Mouse (Mus musculus) adrenal gland, adult 2 months (tissue): ENCODE data around the gene Man1a2. TPM values are rescaled to one million over a fixed set of nuclear protein-coding genes. Genes with fewer than 3 reads are reported as not detected.

Source experiments
- polyA plus RNA-seq: library from polyadenylated mRNA; depleted of rRNA; stranded (reverse); fragments of >200 nt; gene quantifications from 2 replicates; pipeline ENCODE4 v1.2.3, GENCODE M21; 2012; rRNA removed
- total RNA-seq, 2 experiments: library from RNA; stranded (reverse); gene quantifications; 2 replicates each; pipeline ENCODE4 v1.2.3; 2021

Gene Man1a2
- total and polyA plus RNA-seq, 3 experiments = 39.0 to 115 (median 82.9) TPM

Other genes with a start within 250 kb of the Man1a2 start
- gene Tent5c, start 196.2 kb downstream of the Man1a2 start, total RNA-seq = 1 to 10 TPM; 6.0 to 6.8 TPM
- 0.55 and 0.73 TPM in 2 replicates for gene Tent5c, start 196.2 kb downstream of the Man1a2 start, polyA plus RNA-seq
- under 1 TPM; 0.12 to 0.35 TPM for gene Vtcn1, start 140.0 kb upstream of the Man1a2 start, total RNA-seq
- not detected in 2 replicates for gene Vtcn1, start 140.0 kb upstream of the Man1a2 start, polyA plus RNA-seq
- gene Trim45, start 236.7 kb upstream of the Man1a2 start, total RNA-seq = 1 to 10 TPM; 1.8 to 4.2 TPM
- gene Trim45, start 236.7 kb upstream of the Man1a2 start, polyA plus RNA-seq = 1.7 and 1.8 TPM in 2 replicates